Mouse (Mus musculus): ENCODE results near the gene Dkkl1. TPM values are rescaled to one million over a fixed set of nuclear protein-coding genes. Genes with fewer than 3 reads are reported as not detected.
"Not testable (repeated sequence)": the region's sequence is repeated elsewhere in the genome, so short reads cannot be mapped to it uniquely, and the experiment has no call there.

Dkkl1 gene
- polyA plus RNA-seq (2016; fragmentation: Nextera tagmentation; extraction: Ambion mirVana) = 1.9 and 3.0 TPM in 2 replicates

- H3K9ac ChIP-seq = no peak within 1 kb of the TSS
- H3K4me3 ChIP-seq = peak within 1 kb of the TSS; percentile 23
- H3K27me3 ChIP-seq (replicated peaks) = peaks cover 65% of the 10 kb centered on the region
- no peak within 1 kb of the TSS for H3K27ac ChIP-seq
- 4% methylated on average over 17 of the region's 17 CpGs for WGBS (ENCODE audit: insufficient replicate concordance)
- H3K4me1 ChIP-seq = peaks cover 35% of the 10 kb centered on the region
- no peaks in the 10 kb centered on the region for H3K36me3 ChIP-seq
- H3K9me3 ChIP-seq (replicated peaks) = no peaks in the 10 kb centered on the region; the same call in 1 of the 2 replicates
- ATAC-seq = peak; percentile 57
- H3K4me2 ChIP-seq = peak within 1 kb of the TSS; percentile 71
Observed at GRCm38 (mm10) chr7:45211851-45212251, at the start of gene Dkkl1. Gene Dkkl1, minus strand, starts transcription at chr7:45212147.

- Histone ChIP-seq H3K4me3 (no peak overlapping the region), H3K4me2 (no peak overlapping the region)
- WGBS (ENCODE audit: insufficient replicate concordance) = 72% methylated on average over 8 of the region's 8 CpGs
Observed at GRCm38 (mm10) chr7:45259281-45259680, 47.3 kb upstream of the Dkkl1 start.

GRCm38 (mm10) chr7:45257063-45257840 lies 45.3 kb upstream of the Dkkl1 start:
- H3K4me2 ChIP-seq = no peak overlapping the region
- no peak overlapping the region for H3K27ac ChIP-seq
- H3K4me3 ChIP-seq = no peak overlapping the region
- no peak overlapping the region for H3K9ac ChIP-seq
- no peaks in the 10 kb centered on the region for H3K4me1 ChIP-seq
- 50% methylated on average over 11 of the region's 11 CpGs for WGBS (ENCODE audit: insufficient replicate concordance)
- H3K27me3 ChIP-seq (replicated peaks) = peaks cover 36% of the 10 kb centered on the region
- no peaks in the 10 kb centered on the region for H3K9me3 ChIP-seq (replicated peaks)
- no peak for ATAC-seq
- no peaks in the 10 kb centered on the region for H3K36me3 ChIP-seq

More at GRCm38 (mm10) chr7:45259281-45259680, 47.3 kb upstream of the Dkkl1 start:
- Histone ChIP-seq H3K4me1 (no peaks in the 10 kb centered on the region), H3K36me3 (no peaks in the 10 kb centered on the region), H3K27ac (no peak overlapping the region), H3K9ac (no peak overlapping the region), H3K27me3 (replicated peaks) (peaks cover 40% of the 10 kb centered on the region), H3K9me3 (replicated peaks) (no peaks in the 10 kb centered on the region)
- ATAC-seq = no peak

- H3K4me2 ChIP-seq; ATAC-seq; H3K9ac ChIP-seq; H3K4me1 ChIP-seq; H3K36me3 ChIP-seq; H3K27ac ChIP-seq; H3K9me3 ChIP-seq (replicated peaks); H3K4me3 ChIP-seq: not testable (repeated sequence)
- H3K27me3 ChIP-seq (replicated peaks) = peaks cover 31% of the 10 kb centered on the region
- 57% methylated on average over 5 of the region's 7 CpGs for WGBS (ENCODE audit: insufficient replicate concordance)
Observed at GRCm38 (mm10) chr7:45255822-45256221, 43.9 kb upstream of the Dkkl1 start.

- Histone ChIP-seq H3K36me3 (no peaks in the 10 kb centered on the region), H3K4me3 (no peak overlapping the region), H3K4me1 (no peaks in the 10 kb centered on the region), H3K9me3 (replicated peaks) (no peaks in the 10 kb centered on the region), H3K4me2 (no peak overlapping the region), H3K9ac (no peak overlapping the region), H3K27me3 (replicated peaks) (peaks cover 13% of the 10 kb centered on the region; the same call in 1 of the 2 replicates), H3K27ac (no peak overlapping the region)
- ATAC-seq = no peak
- WGBS (ENCODE audit: insufficient replicate concordance) = 75% methylated on average over 8 of the region's 8 CpGs
Observed at GRCm38 (mm10) chr7:45253806-45254205, 41.9 kb upstream of the Dkkl1 start.

- Histone ChIP-seq H3K4me3 (no peak overlapping the region), H3K27me3 (replicated peaks) (no peaks in the 10 kb centered on the region), H3K9me3 (replicated peaks) (no peaks in the 10 kb centered on the region), H3K27ac (no peak overlapping the region), H3K9ac (no peak overlapping the region), H3K4me1 (no peaks in the 10 kb centered on the region), H3K36me3 (no peaks in the 10 kb centered on the region), H3K4me2 (no peak overlapping the region)
- ATAC-seq = no peak
- 29% methylated on average over 3 of the region's 3 CpGs for WGBS (ENCODE audit: insufficient replicate concordance)
Observed at GRCm38 (mm10) chr7:45247666-45248065, 35.7 kb upstream of the Dkkl1 start.

- no peaks in the 10 kb centered on the region for H3K9me3 ChIP-seq (replicated peaks)
- no peak for ATAC-seq
- H3K27me3 ChIP-seq (replicated peaks) = peaks cover 11% of the 10 kb centered on the region; the same call in 1 of the 2 replicates
- no peak overlapping the region for H3K4me3 ChIP-seq
- no peak overlapping the region for H3K27ac ChIP-seq
- WGBS (ENCODE audit: insufficient replicate concordance) = 75% methylated on average over 6 of the region's 6 CpGs
- H3K4me1 ChIP-seq = peaks cover 39% of the 10 kb centered on the region
- H3K9ac ChIP-seq = no peak overlapping the region
- H3K4me2 ChIP-seq = peak overlapping the region; percentile 41
- H3K36me3 ChIP-seq = no peaks in the 10 kb centered on the region
Observed at GRCm38 (mm10) chr7:45241389-45241749, 29.4 kb upstream of the Dkkl1 start.

- H3K36me3 ChIP-seq = no peaks in the 10 kb centered on the region
- no peak within 1 kb of the TSS for H3K9ac ChIP-seq
- no peaks in the 10 kb centered on the region for H3K9me3 ChIP-seq (replicated peaks)
- H3K4me1 ChIP-seq = peaks cover 40% of the 10 kb centered on the region
- H3K27ac ChIP-seq = no peak within 1 kb of the TSS
- peak within 1 kb of the TSS; percentile 41 for H3K4me2 ChIP-seq
- 0 out of 2 replicates have a peak within 1 kb of the TSS, but pooled peaks have one; percentile 2 for H3K4me3 ChIP-seq
- 42% methylated on average over 53 of the region's 53 CpGs for WGBS (ENCODE audit: insufficient replicate concordance)
- peaks cover 13% of the 10 kb centered on the region; the same call in 1 of the 2 replicates for H3K27me3 ChIP-seq (replicated peaks)
- no peak for ATAC-seq
Observed at GRCm38 (mm10) chr7:45240633-45241388, 28.9 kb upstream of the Dkkl1 start, which contains the start of gene Slc6a16. Gene Slc6a16, plus strand, starts transcription at chr7:45241085.

GRCm38 (mm10) chr7:45240109-45240508 lies 28.2 kb upstream of the Dkkl1 start:
- peaks cover 18% of the 10 kb centered on the region; the same call in 1 of the 2 replicates for H3K27me3 ChIP-seq (replicated peaks)
- no peaks in the 10 kb centered on the region for H3K36me3 ChIP-seq
- H3K4me3 ChIP-seq = no peak overlapping the region
- WGBS (ENCODE audit: insufficient replicate concordance) = 62% methylated on average over 7 of the region's 7 CpGs
- H3K9me3 ChIP-seq (replicated peaks) = no peaks in the 10 kb centered on the region
- H3K27ac ChIP-seq = no peak overlapping the region
- H3K9ac ChIP-seq = no peak overlapping the region
- H3K4me1 ChIP-seq = peaks cover 47% of the 10 kb centered on the region
- ATAC-seq = no peak
- H3K4me2 ChIP-seq = no peak overlapping the region

GRCm38 (mm10) chr7:45238723-45239496 lies 27.0 kb upstream of the Dkkl1 start, which contains the start of gene Cd37:
Gene Cd37, minus strand, starts transcription at chr7:45239115.
- 9% methylated on average over 20 of the region's 20 CpGs for WGBS (ENCODE audit: insufficient replicate concordance)
- peak within 1 kb of the TSS; percentile 52 for H3K4me3 ChIP-seq

More at GRCm38 (mm10) chr7:45238723-45239496, 27.0 kb upstream of the Dkkl1 start, which contains the start of gene Cd37:
- peak within 1 kb of the TSS; percentile 74 for H3K4me2 ChIP-seq
- ATAC-seq = peak; percentile 75
- no peaks in the 10 kb centered on the region for H3K9me3 ChIP-seq (replicated peaks)
- peak within 1 kb of the TSS; percentile 65 for H3K27ac ChIP-seq
- H3K9ac ChIP-seq = peak within 1 kb of the TSS; percentile 54
- no peaks in the 10 kb centered on the region for H3K36me3 ChIP-seq
- peaks cover 59% of the 10 kb centered on the region for H3K4me1 ChIP-seq
- peaks cover 18% of the 10 kb centered on the region; the same call in 1 of the 2 replicates for H3K27me3 ChIP-seq (replicated peaks)

Data from liver, embryonic 12.5 days (tissue).